Mouse (Mus musculus) limb, embryonic 14.5 days (tissue): ENCODE results near the gene Gm5475. TPM values are rescaled to one million over a fixed set of nuclear protein-coding genes. Genes with fewer than 3 reads are reported as not detected.

Source experiments
- ATAC-seq: fragments of 200-750 bp; cut with Nextera tagmentation; 2 replicates; pipeline ENCODE4 v1.8.0; 2017; ENCODE audit warnings: low read depth, moderate number of reproducible peaks, moderate TSS enrichment; ENCODE audit not compliant: low FRiP score
- DNase-seq: peaks from one replicate; pipeline ENCODE4 v3.0.0-alpha.2; 2015; ENCODE audit warnings: low spot score
- H3K27ac ChIP-seq: fragments of 300-500 bp; sonication (generic); replicated peaks from 2 replicates; pipeline ENCODE4 v1.5.1; 2014; ENCODE audit warnings: low read depth, mild to moderate bottlenecking, low read length, moderate library complexity, mixed read lengths
- H3K27me3 ChIP-seq: fragments of 300-500 bp; sonication (generic); 2 replicates; pipeline ENCODE4 v1.6.1; 2014; ENCODE audit warnings: low read length, mixed read lengths; ENCODE audit not compliant: control insufficient read depth, insufficient read depth
- H3K36me3 ChIP-seq: fragments of 300-500 bp; sonication (generic); 2 replicates; pipeline ENCODE4 v1.6.1; 2014; ENCODE audit warnings: mild to moderate bottlenecking, low read length, moderate library complexity, mixed read lengths; ENCODE audit not compliant: control insufficient read depth, insufficient read depth
- H3K4me1 ChIP-seq: fragments of 300-500 bp; sonication (generic); 2 replicates; pipeline ENCODE4 v1.6.1; 2014; ENCODE audit warnings: antibody characterized with exemption, low read length, mixed read lengths; ENCODE audit not compliant: control insufficient read depth, insufficient read depth
- H3K4me2 ChIP-seq: fragments of 300-500 bp; sonication (generic); replicated peaks from 2 replicates; pipeline ENCODE4 v1.6.1; 2014; ENCODE audit warnings: low read depth, mild to moderate bottlenecking, low read length, moderate library complexity; ENCODE audit not compliant: severe bottlenecking
- H3K4me3 ChIP-seq: fragments of 300-500 bp; sonication (generic); replicated peaks from 2 replicates; pipeline ENCODE4 v1.5.1; 2014; ENCODE audit warnings: low read length
- H3K9ac ChIP-seq: fragments of 300-500 bp; sonication (generic); 2 replicates; pipeline ENCODE4 v1.6.1; 2014; ENCODE audit warnings: mild to moderate bottlenecking, low read depth, low read length, moderate library complexity; ENCODE audit not compliant: severe bottlenecking
- H3K9me3 ChIP-seq: fragments of 300-500 bp; sonication (generic); 2 replicates; pipeline ENCODE4 v1.6.1; 2016; ENCODE audit warnings: low read length; ENCODE audit not compliant: control insufficient read depth
- POLR2A ChIP-seq: fragments of 200-500 bp; IDR thresholded peaks from 2 replicates; pipeline ENCODE4 v1.8.0; 2012; ENCODE audit warnings: inconsistent platforms, mild to moderate bottlenecking, moderate library complexity, borderline replicate concordance; ENCODE audit not compliant: insufficient read depth, insufficient read length; ENCODE audit errors: extremely low read depth
- WGBS: fragments of 180-500 bp; shearing (Covaris S2); extraction: QIAGEN DNeasy Blood & Tissue Kit; methylation state at CpG from one replicate; pipeline ENCODE4 v1.1.7; 2014; 5-methylcytosine and 5-hydroxymethylcytosine counted together
- polyA plus RNA-seq, 2 experiments: library from polyadenylated mRNA; depleted of rRNA in 1 of 2; stranded (reverse) in 1 of 2; unstranded in 1 of 2; fragments of >200 nt; fragmentation: Nextera tagmentation in 1 of 2; extraction: Ambion mirVana in 1 of 2; gene quantifications; 2 replicates each; pipeline versions ENCODE4 v1.2.1 to v1.2.3; 2012 to 2014

The Gm5475 gene
- polyA plus RNA-seq, 2 experiments, result 0.04 to 0.12 TPM

DNA sequence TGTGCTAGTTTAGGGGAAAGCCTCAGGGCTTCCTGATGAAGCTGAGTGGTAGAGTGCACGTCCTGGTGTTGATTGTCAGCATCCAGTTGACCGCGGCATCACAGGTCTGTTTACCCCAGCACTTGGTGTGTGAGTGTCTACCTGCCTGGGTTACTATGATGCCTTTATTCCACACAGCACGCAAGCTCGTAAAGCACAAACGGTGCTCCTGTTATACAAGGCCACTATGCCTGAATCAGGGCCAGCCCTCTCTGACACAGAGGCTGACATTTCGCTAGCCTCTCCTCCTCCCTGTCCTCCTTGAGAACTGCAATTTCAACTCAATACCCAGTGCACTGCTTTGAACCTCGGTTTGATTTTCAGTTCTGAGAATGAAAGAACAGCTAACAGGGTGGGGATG is 2.6 kb upstream of the Gm5475 start:
- no peak for DNase-seq
- H3K4me2 ChIP-seq, result no peak overlapping the region
- no peaks in the 10 kb centered on the region for H3K9me3 ChIP-seq
- no peaks in the 10 kb centered on the region for H3K27me3 ChIP-seq
- TF ChIP-seq POLR2A, result no peak
- no peak for ATAC-seq
- WGBS, result 53% methylated on average over 8 of the region's 8 CpGs
- H3K9ac ChIP-seq, result no peak overlapping the region
- no peak overlapping the region for H3K4me3 ChIP-seq
- H3K36me3 ChIP-seq, result no peaks in the 10 kb centered on the region
- no peak overlapping the region for H3K27ac ChIP-seq
- H3K4me1 ChIP-seq, result peaks cover 17% of the 10 kb centered on the region

DNA sequence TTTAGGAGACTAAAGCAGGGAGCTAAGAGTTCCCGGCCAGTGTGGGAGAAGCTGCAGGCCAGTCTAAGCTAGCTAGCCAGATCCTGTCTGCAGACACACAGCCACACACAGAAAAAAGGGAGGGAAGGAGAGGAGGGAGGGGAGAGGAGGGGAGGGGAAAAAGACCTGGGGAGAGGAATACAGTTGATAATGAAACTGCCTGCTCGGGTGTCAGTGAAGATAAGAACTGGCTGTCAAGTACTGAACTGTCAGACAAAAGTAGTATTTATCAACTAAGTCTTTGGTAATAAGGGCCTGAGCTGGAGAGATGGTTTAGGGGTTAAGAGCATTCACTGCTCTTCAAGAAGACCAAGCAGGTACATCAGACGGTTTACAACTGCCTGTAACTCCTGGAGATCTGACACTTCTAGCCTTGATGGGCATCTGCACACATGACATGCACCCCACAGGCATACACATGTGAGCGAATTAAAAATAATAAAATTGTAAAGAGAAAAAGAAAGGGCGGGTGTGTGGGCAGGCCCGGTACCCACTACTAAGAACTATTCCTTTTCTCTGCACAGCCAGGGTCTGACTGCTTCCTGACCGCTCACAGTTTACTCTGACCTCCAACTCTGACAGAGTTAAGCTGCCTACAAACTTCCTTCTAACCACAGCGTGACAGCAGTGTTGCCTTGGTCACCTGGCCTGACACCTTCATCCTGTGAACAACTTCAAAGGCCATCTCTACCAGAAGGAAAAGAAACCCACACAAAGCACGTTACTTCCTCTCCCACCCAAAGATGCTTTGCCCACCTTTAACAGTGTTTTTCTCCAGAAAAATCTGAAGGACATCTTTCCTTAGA is 1.8 kb upstream of the Gm5475 start:
- H3K9ac ChIP-seq, result peak overlapping the region; percentile 1; the same call in 1 of the 2 replicates

DNA sequence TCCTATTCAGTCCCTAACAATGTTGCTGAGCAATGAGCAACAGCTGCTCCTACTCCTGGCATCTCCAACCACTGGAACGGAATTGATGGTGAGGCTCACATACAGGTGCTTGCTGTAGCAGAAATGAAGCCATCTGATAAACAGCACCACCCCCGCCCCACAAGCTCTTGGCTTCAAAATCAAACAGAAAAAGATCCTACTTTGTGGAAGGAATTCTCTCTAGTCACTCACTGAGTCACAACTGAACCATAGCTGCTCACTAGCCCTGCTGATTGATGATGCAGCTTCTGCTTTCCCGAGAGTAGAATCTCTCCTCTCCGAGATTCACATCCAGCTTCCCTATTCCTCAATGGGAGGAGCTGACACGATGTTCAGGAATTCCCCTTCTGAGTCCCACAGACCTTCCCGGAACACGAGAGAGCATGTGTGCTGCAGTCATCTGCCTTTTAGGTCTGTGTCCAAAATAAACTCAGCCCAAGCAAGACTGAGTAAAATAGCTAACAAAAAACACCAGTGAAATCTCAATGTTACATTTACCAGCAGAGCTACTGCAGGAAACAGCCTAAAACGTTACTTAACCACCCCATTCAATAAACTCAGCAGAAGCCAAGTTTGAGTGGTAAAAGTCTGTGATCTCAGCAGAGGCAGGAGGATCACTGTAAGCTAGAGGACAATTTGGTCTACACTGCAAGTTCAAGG is 739 bp upstream of the Gm5475 start:
- Histone ChIP-seq H3K27ac (no peak overlapping the region), H3K4me1 (peaks cover 18% of the 10 kb centered on the region), H3K4me2 (peak overlapping the region; percentile 89), H3K9ac (0 out of 2 replicates have a peak overlapping the region, but pooled peaks have one; percentile 17), H3K27me3 (no peaks in the 10 kb centered on the region), H3K9me3 (no peaks in the 10 kb centered on the region), H3K4me3 (peak overlapping the region; percentile 93; the same call in 1 of the 2 replicates), H3K36me3 (no peaks in the 10 kb centered on the region)
- TF ChIP-seq POLR2A, result no peak
- no peak for DNase-seq
- ATAC-seq, result no peak
- WGBS, result 29% methylated on average over 8 of the region's 8 CpGs

More for the DNA sequence above, 1.8 kb upstream of the Gm5475 start:
- WGBS, result 64% methylated on average over 9 of the region's 9 CpGs
- TF ChIP-seq POLR2A, result no peak
- Histone ChIP-seq H3K4me3 (no peak overlapping the region), H3K27ac (no peak overlapping the region), H3K4me1 (peaks cover 18% of the 10 kb centered on the region), H3K9me3 (no peaks in the 10 kb centered on the region), H3K4me2 (no peak overlapping the region), H3K36me3 (no peaks in the 10 kb centered on the region), H3K27me3 (no peaks in the 10 kb centered on the region)
- DNase-seq (no peak), ATAC-seq (no peak)

DNA sequence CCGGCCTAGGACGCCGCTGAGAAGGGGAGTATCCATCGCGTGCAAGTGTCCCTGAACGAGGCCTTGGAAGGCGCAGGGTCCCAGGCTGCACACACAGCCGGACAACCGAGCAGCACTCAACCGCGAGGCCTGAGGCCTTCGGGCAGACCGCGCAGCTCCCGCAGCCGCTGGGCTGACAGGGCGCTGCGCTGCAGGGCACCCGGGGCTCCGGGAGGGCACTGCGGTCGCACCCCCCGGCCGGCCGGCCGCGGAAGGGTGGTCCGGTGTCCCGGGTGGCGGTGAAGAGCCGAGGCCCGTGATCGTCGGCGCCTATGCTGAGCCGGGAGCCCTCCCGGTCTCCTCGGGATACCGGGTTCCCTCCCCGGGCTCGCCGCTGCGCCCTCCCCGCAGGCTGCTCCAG is 529 bp downstream of the Gm5475 start:
- H3K27me3 ChIP-seq, result no peaks in the 10 kb centered on the region
- peak; percentile 38; the same call in 1 of the 2 replicates for ATAC-seq
- no peak for TF ChIP-seq POLR2A

More for the DNA sequence above, 529 bp downstream of the Gm5475 start:
- Histone ChIP-seq H3K36me3 (no peaks in the 10 kb centered on the region), H3K4me1 (peaks cover 18% of the 10 kb centered on the region), H3K9ac (peak overlapping the region; percentile 84), H3K4me2 (peak overlapping the region; percentile 89), H3K9me3 (no peaks in the 10 kb centered on the region), H3K4me3 (peak overlapping the region; percentile 93), H3K27ac (no peak overlapping the region)
- under 1% methylated on average over 28 of the region's 44 CpGs for WGBS
- DNase-seq, result no peak
